ENCODE assay signal across 8 mouse cellular contexts in genomic region chr17:48960161-48960698, GRCm38 (mm10). TPM values are rescaled to one million over a fixed set of nuclear protein-coding genes. Genes with fewer than 3 reads are reported as not detected.
DNase-seq lines count a peak whose midpoint lies in the region; ATAC-seq lines count a peak whose summit lies in the region.

No protein-coding gene starts in this region.

- H3K36me3 ChIP-seq in embryonic facial prominence, embryonic 11.5 days (replicated peaks; ENCODE audit: control insufficient read depth, insufficient read depth, low read depth, low read length): no peaks in the 10 kb centered on the region
- H3K36me3 ChIP-seq in heart, embryonic 15.5 days: no peaks in the 10 kb centered on the region
- no peaks in the 10 kb centered on the region for H3K36me3 ChIP-seq in midbrain, embryonic 13.5 days

- WGBS in embryonic facial prominence, embryonic 11.5 days: 5% methylated on average over 13 of the region's 16 CpGs
- 2% methylated on average over 16 of the region's 16 CpGs for WGBS in heart, embryonic 15.5 days
- 17% methylated on average over 16 of the region's 16 CpGs for WGBS in midbrain, embryonic 13.5 days

- peak; percentile 71 for ATAC-seq in embryonic facial prominence, embryonic 11.5 days (replicated peaks; ENCODE audit: insufficient number of reproducible peaks, low FRiP score, low TSS enrichment, low read depth)
- ATAC-seq in heart, embryonic 15.5 days (replicated peaks; ENCODE audit: insufficient number of reproducible peaks, insufficient read depth, low FRiP score, low read depth): peak; percentile 77
- peak; percentile 78 for ATAC-seq in midbrain, embryonic 13.5 days

- peak; percentile 89 for DNase-seq in ES-CJ7 (ENCODE audit: low read depth, low spot score)
- DNase-seq in embryonic facial prominence, embryonic 11.5 days (ENCODE audit: low spot score): peak; percentile 75
- DNase-seq in kidney, postnatal 10 days: peak; percentile 83
- DNase-seq in left cerebral cortex, adult 9 months (ENCODE audit: low spot score in 2 of 2): no peak
- DNase-seq in frontal cortex, adult 2 months (ENCODE audit: extremely low spot score in 1 of 2, low spot score in 1 of 2): no peak
- no peak for DNase-seq in layer of hippocampus, postnatal 25 days (ENCODE audit: extremely low spot score in 1 of 2, low spot score in 1 of 2)

- no peaks in the 10 kb centered on the region for H3K9me3 ChIP-seq in embryonic facial prominence, embryonic 11.5 days (replicated peaks; ENCODE audit: control insufficient read depth, low read length)
- no peaks in the 10 kb centered on the region for H3K9me3 ChIP-seq in heart, embryonic 15.5 days (replicated peaks)
- no peaks in the 10 kb centered on the region for H3K9me3 ChIP-seq in midbrain, embryonic 13.5 days

- no peaks in the 10 kb centered on the region for H3K4me1 ChIP-seq in embryonic facial prominence, embryonic 11.5 days (ENCODE audit: control insufficient read depth, insufficient read depth, low read length)
- peaks cover 11% of the 10 kb centered on the region for H3K4me1 ChIP-seq in heart, embryonic 15.5 days (replicated peaks)
- H3K4me1 ChIP-seq in midbrain, embryonic 13.5 days (replicated peaks): peaks cover 13% of the 10 kb centered on the region

- H3K9ac ChIP-seq in embryonic facial prominence, embryonic 11.5 days (replicated peaks; ENCODE audit: low read length): no peak overlapping the region
- H3K9ac ChIP-seq in heart, embryonic 15.5 days: peak overlapping the region; percentile 7; the same call in 1 of the 2 replicates
- no peak overlapping the region for H3K9ac ChIP-seq in midbrain, embryonic 13.5 days (replicated peaks)

- H3K27me3 ChIP-seq in embryonic facial prominence, embryonic 11.5 days (ENCODE audit: control insufficient read depth, insufficient read depth, low read length): no peaks in the 10 kb centered on the region
- 0 out of 2 replicates have a peak, but pooled peaks cover 6% of the 10 kb centered on the region for H3K27me3 ChIP-seq in heart, embryonic 15.5 days
- no peaks in the 10 kb centered on the region for H3K27me3 ChIP-seq in midbrain, embryonic 13.5 days

- H3K27ac ChIP-seq in embryonic facial prominence, embryonic 11.5 days (replicated peaks; ENCODE audit: low read depth, low read length): no peak overlapping the region
- no peak overlapping the region for H3K27ac ChIP-seq in heart, embryonic 15.5 days
- H3K27ac ChIP-seq in midbrain, embryonic 13.5 days: no peak overlapping the region

- peak overlapping the region; percentile 11; the same call in 1 of the 2 replicates for H3K4me3 ChIP-seq in embryonic facial prominence, embryonic 11.5 days (ENCODE audit: low read depth, low read length)
- H3K4me3 ChIP-seq in heart, embryonic 15.5 days: peak overlapping the region; percentile 32
- H3K4me3 ChIP-seq in midbrain, embryonic 13.5 days (replicated peaks): peak overlapping the region; percentile 13

- H3K4me2 ChIP-seq in embryonic facial prominence, embryonic 11.5 days (ENCODE audit: low read depth, low read length): peak overlapping the region; percentile 37
- H3K4me2 ChIP-seq in heart, embryonic 15.5 days: peak overlapping the region; percentile 63
- H3K4me2 ChIP-seq in midbrain, embryonic 13.5 days (replicated peaks): peak overlapping the region; percentile 46

RNA-seq across cellular contexts. Expression of gene Lrfn2, which starts 28.1 kb away (rescaled TPM):
- polyA plus RNA-seq in embryonic facial prominence, embryonic 11.5 days (2014; fragmentation: Nextera tagmentation; extraction: Ambion mirVana): 0.18 and 0.33 TPM in 2 replicates
- polyA plus RNA-seq in heart, embryonic 15.5 days (2015; fragmentation: Nextera tagmentation; extraction: Ambion mirVana): 0.28 and 0.42 TPM in 2 replicates
- 4.6 and 4.9 TPM in 2 replicates for polyA plus RNA-seq in midbrain, embryonic 13.5 days (2015; fragmentation: Nextera tagmentation; extraction: Ambion mirVana)
- 11.1 and 11.8 TPM in 2 replicates for polyA plus RNA-seq in frontal cortex, adult 2 months (2012; rRNA removed)
- total RNA-seq in layer of hippocampus, postnatal 25 days (2021): 10 to 100 TPM; 39.4 to 39.6 TPM

Comparison
In these comparisons a context has a peak if more than half of its experiments do, and no peak if none do; other contexts are left out.
1. DNase-seq: peak in ES-CJ7 (single experiment), embryonic facial prominence, embryonic 11.5 days (single experiment) and kidney, postnatal 10 days (single experiment); none in left cerebral cortex, adult 9 months (0 of 2), frontal cortex, adult 2 months (0 of 2) and layer of hippocampus, postnatal 25 days (0 of 2).
2. Peak in every context shown above with its lines, with median percentiles within 50 percentile points of each other: ATAC-seq, H3K4me2 ChIP-seq and H3K4me3 ChIP-seq.